Mouse (Mus musculus) lung, embryonic 15.5 days (tissue): ENCODE results near the gene Cipc. TPM values are rescaled to one million over a fixed set of nuclear protein-coding genes. Genes with fewer than 3 reads are reported as not detected.

Experiments
- ATAC-seq: fragments of 200-750 bp; cut with Nextera tagmentation; 2 replicates; pipeline ENCODE4 v1.8.0; 2017; ENCODE audit warnings: moderate number of reproducible peaks, borderline replicate concordance; ENCODE audit not compliant: low FRiP score, low TSS enrichment; ENCODE audit errors: extremely low read depth
- H3K27ac ChIP-seq: fragments of 300-500 bp; sonication (generic); 2 replicates; pipeline ENCODE4 v1.5.1; 2015; ENCODE audit warnings: moderate library complexity, mild to moderate bottlenecking, inconsistent platforms
- H3K27me3 ChIP-seq: fragments of 300-500 bp; sonication (generic); 2 replicates; pipeline ENCODE4 v1.6.1; 2015; ENCODE audit warnings: inconsistent platforms
- H3K36me3 ChIP-seq: fragments of 300-500 bp; sonication (generic); 2 replicates; pipeline ENCODE4 v1.6.1; 2015; ENCODE audit warnings: inconsistent platforms
- H3K4me1 ChIP-seq: fragments of 300-500 bp; sonication (generic); 2 replicates; pipeline ENCODE4 v1.6.1; 2015; ENCODE audit warnings: inconsistent platforms
- H3K4me2 ChIP-seq: fragments of 300-500 bp; sonication (generic); 2 replicates; pipeline ENCODE4 v1.6.1; 2015; ENCODE audit warnings: inconsistent platforms, mild to moderate bottlenecking, moderate library complexity
- H3K4me3 ChIP-seq: fragments of 300-500 bp; sonication (generic); 2 replicates; pipeline ENCODE4 v1.5.1; 2015; ENCODE audit warnings: mild to moderate bottlenecking, inconsistent platforms
- H3K9ac ChIP-seq: fragments of 300-500 bp; sonication (generic); 2 replicates; pipeline ENCODE4 v1.6.1; 2015; ENCODE audit warnings: inconsistent platforms
- H3K9me3 ChIP-seq: fragments of 300-500 bp; sonication (generic); 2 replicates; pipeline ENCODE4 v1.6.1; 2016; ENCODE audit warnings: inconsistent platforms
- WGBS: fragments of 180-500 bp; shearing (Covaris S2); methylation state at CpG from one replicate; pipeline ENCODE4 v1.1.7; 2015; 5-methylcytosine and 5-hydroxymethylcytosine counted together
- polyA plus RNA-seq: library from polyadenylated mRNA; unstranded; fragments of >200 nt; fragmentation: Nextera tagmentation; extraction: Ambion mirVana; gene quantifications from 2 replicates; pipeline ENCODE4 v1.2.1, GENCODE M21; 2015

Gene Cipc
- polyA plus RNA-seq = 18.0 and 19.2 TPM in 2 replicates

- H3K4me1 ChIP-seq = peaks cover 40% of the 10 kb centered on the region
- no peaks in the 10 kb centered on the region for H3K27me3 ChIP-seq
- peak; percentile 98 for ATAC-seq
- H3K9ac ChIP-seq = peak within 1 kb of the TSS; percentile 91
- under 1% methylated on average over 64 of the region's 64 CpGs for WGBS
- H3K36me3 ChIP-seq = no peaks in the 10 kb centered on the region
- peak within 1 kb of the TSS; percentile 72 for H3K4me3 ChIP-seq
- peak within 1 kb of the TSS; percentile 100 for H3K27ac ChIP-seq
- H3K4me2 ChIP-seq = peak within 1 kb of the TSS; percentile 74
- H3K9me3 ChIP-seq = no peaks in the 10 kb centered on the region
These were observed at the start of gene Cipc for GRCm38 (mm10) chr12:86946862-86947574. Cipc (plus strand) TSS chr12:86947043.

GRCm38 (mm10) chr12:86897769-86898273 lies 49.0 kb upstream of the Cipc start:
- Histone ChIP-seq H3K27me3 (no peaks in the 10 kb centered on the region), H3K4me2 (no peak overlapping the region), H3K27ac (peak overlapping the region; percentile 98), H3K9me3 (no peaks in the 10 kb centered on the region), H3K4me1 (peaks cover 81% of the 10 kb centered on the region), H3K4me3 (no peak overlapping the region), H3K36me3 (no peaks in the 10 kb centered on the region), H3K9ac (peak overlapping the region; percentile 10; the same call in 1 of the 2 replicates)
- no peak for ATAC-seq
- 50% methylated on average over 7 of the region's 7 CpGs for WGBS

- Histone ChIP-seq H3K4me1 (peaks cover 75% of the 10 kb centered on the region), H3K9me3 (no peaks in the 10 kb centered on the region), H3K27ac (peak overlapping the region; percentile 98), H3K4me2 (no peak overlapping the region), H3K27me3 (no peaks in the 10 kb centered on the region), H3K9ac (peak overlapping the region; percentile 10; the same call in 1 of the 2 replicates), H3K4me3 (no peak overlapping the region), H3K36me3 (no peaks in the 10 kb centered on the region)
- no peak for ATAC-seq
- 64% methylated on average over 3 of the region's 3 CpGs for WGBS
These were observed 48.4 kb upstream of the Cipc start for GRCm38 (mm10) chr12:86898448-86898847.

GRCm38 (mm10) chr12:86899461-86900179 lies 47.2 kb upstream of the Cipc start:
- H3K27ac ChIP-seq = peak overlapping the region; percentile 98
- no peak for ATAC-seq

GRCm38 (mm10) chr12:86903828-86904806 lies 42.7 kb upstream of the Cipc start:
- Histone ChIP-seq H3K4me1 (peaks cover 42% of the 10 kb centered on the region), H3K27me3 (no peaks in the 10 kb centered on the region), H3K36me3 (no peaks in the 10 kb centered on the region), H3K4me2 (no peak overlapping the region), H3K4me3 (no peak overlapping the region), H3K9me3 (no peaks in the 10 kb centered on the region), H3K9ac (no peak overlapping the region), H3K27ac (no peak overlapping the region)
- WGBS = 69% methylated on average over 11 of the region's 11 CpGs
- no peak for ATAC-seq

More at GRCm38 (mm10) chr12:86899461-86900179, 47.2 kb upstream of the Cipc start:
- H3K36me3 ChIP-seq = no peaks in the 10 kb centered on the region
- H3K4me3 ChIP-seq = no peak overlapping the region
- no peaks in the 10 kb centered on the region for H3K27me3 ChIP-seq
- no peaks in the 10 kb centered on the region for H3K9me3 ChIP-seq
- peak overlapping the region; percentile 23; the same call in 1 of the 2 replicates for H3K4me2 ChIP-seq
- peaks cover 69% of the 10 kb centered on the region for H3K4me1 ChIP-seq
- 27% methylated on average over 11 of the region's 11 CpGs for WGBS
- no peak overlapping the region for H3K9ac ChIP-seq

GRCm38 (mm10) chr12:86905203-86905602 lies 41.6 kb upstream of the Cipc start:
- WGBS = 8% methylated on average over 4 of the region's 4 CpGs
- ATAC-seq = no peak
- Histone ChIP-seq H3K4me1 (peaks cover 31% of the 10 kb centered on the region), H3K27ac (no peak overlapping the region), H3K9ac (no peak overlapping the region), H3K9me3 (no peaks in the 10 kb centered on the region), H3K27me3 (no peaks in the 10 kb centered on the region), H3K4me3 (no peak overlapping the region), H3K4me2 (no peak overlapping the region), H3K36me3 (no peaks in the 10 kb centered on the region)

DNA sequence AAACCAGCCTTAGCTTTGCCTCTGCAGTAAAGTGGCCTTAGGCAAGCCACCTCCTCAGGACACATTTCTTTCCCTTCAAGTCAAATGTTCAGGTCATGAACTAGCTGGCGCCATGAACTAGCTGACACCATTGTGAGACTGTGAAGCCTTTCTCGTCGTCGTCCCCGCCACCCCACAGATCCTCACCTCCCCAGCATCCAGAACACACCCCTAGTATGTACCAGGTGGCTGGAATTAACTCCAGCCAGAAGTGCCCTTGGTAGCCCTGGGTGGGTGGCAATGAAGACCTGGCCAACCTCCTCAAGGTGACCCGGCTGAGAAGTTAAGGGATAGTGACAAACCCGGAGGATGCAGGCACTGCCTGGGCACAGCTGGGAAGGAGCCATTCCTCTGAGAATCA lies 41.0 kb upstream of the Cipc start:
- no peaks in the 10 kb centered on the region for H3K36me3 ChIP-seq
- no peak; the same call in 1 of the 2 replicates for ATAC-seq
- H3K9me3 ChIP-seq = no peaks in the 10 kb centered on the region
- H3K27me3 ChIP-seq = no peaks in the 10 kb centered on the region
- no peak overlapping the region for H3K9ac ChIP-seq
- H3K4me1 ChIP-seq = peaks cover 24% of the 10 kb centered on the region
- no peak overlapping the region for H3K4me2 ChIP-seq
- no peak overlapping the region for H3K4me3 ChIP-seq
- H3K27ac ChIP-seq = no peak overlapping the region
- WGBS = 57% methylated on average over 7 of the region's 7 CpGs

GRCm38 (mm10) chr12:86906395-86906794 lies 40.4 kb upstream of the Cipc start:
- Histone ChIP-seq H3K36me3 (no peaks in the 10 kb centered on the region), H3K4me1 (peaks cover 24% of the 10 kb centered on the region), H3K27me3 (no peaks in the 10 kb centered on the region), H3K27ac (no peak overlapping the region), H3K4me2 (no peak overlapping the region), H3K9ac (no peak overlapping the region), H3K9me3 (no peaks in the 10 kb centered on the region), H3K4me3 (no peak overlapping the region)
- peak; percentile 53; the same call in 1 of the 2 replicates for ATAC-seq
- WGBS = under 1% methylated on average over 15 of the region's 15 CpGs

GRCm38 (mm10) chr12:86911482-86911931 lies 35.3 kb upstream of the Cipc start:
- H3K27me3 ChIP-seq = no peaks in the 10 kb centered on the region
- H3K4me1 ChIP-seq = peaks cover 27% of the 10 kb centered on the region
- 51% methylated on average over 10 of the region's 10 CpGs for WGBS
- H3K9me3 ChIP-seq = no peaks in the 10 kb centered on the region
- no peak overlapping the region for H3K4me3 ChIP-seq
- no peaks in the 10 kb centered on the region for H3K36me3 ChIP-seq
- no peak overlapping the region for H3K4me2 ChIP-seq
- H3K9ac ChIP-seq = no peak overlapping the region
- peak; percentile 57; the same call in 1 of the 2 replicates for ATAC-seq
- peak overlapping the region; percentile 45 for H3K27ac ChIP-seq

DNA sequence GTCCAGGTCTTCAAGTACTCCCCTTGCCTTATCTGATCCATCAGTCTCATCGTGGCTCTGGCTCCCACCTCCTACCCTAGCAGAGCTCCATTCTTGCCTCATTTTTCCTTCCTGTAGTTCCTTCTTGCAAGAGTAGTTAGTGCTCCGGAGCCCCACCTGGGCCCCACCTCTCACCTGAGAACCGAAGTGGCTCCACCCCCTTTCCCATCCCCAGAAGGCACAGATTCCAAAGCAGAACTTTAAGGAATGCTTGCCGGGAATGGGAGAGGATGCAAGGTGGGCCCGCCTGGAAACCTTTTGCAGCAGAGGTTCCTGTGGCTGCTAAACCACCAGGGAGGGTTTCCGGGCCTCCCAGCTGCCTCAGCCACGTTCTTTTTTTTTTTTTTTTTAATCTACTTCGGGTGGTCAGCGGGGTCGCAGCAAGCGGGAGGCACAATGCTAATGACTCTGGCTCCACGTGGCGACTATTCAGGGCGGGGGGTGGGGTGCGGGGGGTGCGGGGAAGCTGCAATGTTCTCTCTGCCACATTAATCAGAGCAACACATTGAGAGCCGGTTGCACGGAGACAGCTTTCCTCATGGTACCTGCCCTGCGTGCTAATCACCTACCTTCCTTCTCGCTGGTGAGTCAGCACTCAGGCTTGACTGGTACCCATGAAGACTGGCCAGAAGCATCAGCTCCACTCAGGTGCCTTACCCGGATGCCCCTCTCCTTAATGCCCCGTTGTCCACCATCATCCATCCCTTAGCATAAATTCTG lies 34.3 kb upstream of the Cipc start:
- no peak overlapping the region for H3K4me3 ChIP-seq
- H3K9me3 ChIP-seq = no peaks in the 10 kb centered on the region
- no peak for ATAC-seq
- peak overlapping the region; percentile 32 for H3K4me2 ChIP-seq
- no peaks in the 10 kb centered on the region for H3K27me3 ChIP-seq
- 6% methylated on average over 22 of the region's 22 CpGs for WGBS
- H3K4me1 ChIP-seq = peaks cover 26% of the 10 kb centered on the region
- H3K27ac ChIP-seq = peak overlapping the region; percentile 45
- no peak overlapping the region for H3K9ac ChIP-seq
- H3K36me3 ChIP-seq = no peaks in the 10 kb centered on the region
